ENCODE assay signal across 9 mouse cellular contexts in genomic region chr2:119802767-119803617, GRCm38 (mm10). TPM values are rescaled to one million over a fixed set of nuclear protein-coding genes. Genes with fewer than 3 reads are reported as not detected.
DNase-seq lines count a peak whose midpoint lies in the region; ATAC-seq and TF ChIP-seq lines count a peak whose summit lies in the region.
"Had no signal": no experiment of that assay in that cellular context is flagged by ENCODE, and none has a peak within 500 bp of the region (broad histone marks: within the 10 kb centered on the region; RNA-seq: fewer than 3 reads in every experiment).

No protein-coding gene starts in this region.

- no peak for TF ChIP-seq CTCF in lung, embryonic 14.5 days (IDR thresholded peaks at IDR 0.05; ENCODE audit: low read depth)

- H3K4me1 ChIP-seq in lung, embryonic 14.5 days (ENCODE audit: insufficient read depth) = 0 out of 2 replicates have a peak, but pooled peaks cover 8% of the 10 kb centered on the region
- peaks cover 43% of the 10 kb centered on the region for H3K4me1 ChIP-seq in forebrain, embryonic 14.5 days (ENCODE audit: control insufficient read depth, insufficient read depth, low read length)
- H3K4me1 ChIP-seq in midbrain, embryonic 15.5 days = peaks cover 45% of the 10 kb centered on the region

- no peak overlapping the region for H3K4me3 ChIP-seq in lung, embryonic 14.5 days (ENCODE audit: low read depth, low read length)
- no peak overlapping the region for H3K4me3 ChIP-seq in forebrain, embryonic 14.5 days (ENCODE audit: low read depth, low read length)
- no peak overlapping the region for H3K4me3 ChIP-seq in midbrain, embryonic 15.5 days
- H3K4me3 ChIP-seq: erythroblast, embryonic 14.5 days had no signal

- ATAC-seq in lung, embryonic 14.5 days (ENCODE audit: insufficient read depth) = peak; percentile 12; the same call in 1 of the 2 replicates
- ATAC-seq in forebrain, embryonic 14.5 days = peak; percentile 70
- 0 out of 2 replicates have a peak, but pooled peaks have one; percentile 22 for ATAC-seq in midbrain, embryonic 15.5 days (replicated peaks)
- no peak for ATAC-seq in megakaryocyte-erythroid progenitor cell, adult 5-6 weeks (replicated peaks; ENCODE audit: low FRiP score, low TSS enrichment, poor library complexity, severe bottlenecking)
- ATAC-seq in monocyte, adult 5-6 weeks (replicated peaks; ENCODE audit: insufficient number of reproducible peaks, low FRiP score, low TSS enrichment, poor library complexity, severe bottlenecking) = no peak

- 62% methylated on average over 10 of the region's 10 CpGs for WGBS in lung, embryonic 14.5 days
- WGBS in forebrain, embryonic 14.5 days = 6% methylated on average over 10 of the region's 10 CpGs
- 22% methylated on average over 10 of the region's 10 CpGs for WGBS in midbrain, embryonic 15.5 days

- no peak overlapping the region for H3K9ac ChIP-seq in lung, embryonic 14.5 days
- peak overlapping the region; percentile 21; the same call in 1 of the 2 replicates for H3K9ac ChIP-seq in forebrain, embryonic 14.5 days (ENCODE audit: low read length)
- no peak overlapping the region for H3K9ac ChIP-seq in midbrain, embryonic 15.5 days

- DNase-seq in cerebellum, adult 9-11 months = peak; percentile 53
- DNase-seq in cerebellum, postnatal 4 days (ENCODE audit: low spot score in 2 of 2) = no peak
- peak; percentile 44 for DNase-seq in lung, embryonic 14.5 days
- DNase-seq in lung, postnatal 14 days = no peak
- peak; percentile 84 for DNase-seq in forebrain, embryonic 14.5 days (ENCODE audit: low spot score)

- H3K9me3 ChIP-seq in lung, embryonic 14.5 days (ENCODE audit: low read depth, low read length) = no peaks in the 10 kb centered on the region
- H3K9me3 ChIP-seq in forebrain, embryonic 14.5 days (replicated peaks; ENCODE audit: control insufficient read depth, low read length) = no peaks in the 10 kb centered on the region
- no peaks in the 10 kb centered on the region for H3K9me3 ChIP-seq in midbrain, embryonic 15.5 days

- H3K36me3 ChIP-seq in lung, embryonic 14.5 days (ENCODE audit: insufficient read depth) = peaks cover 27% of the 10 kb centered on the region
- H3K36me3 ChIP-seq in forebrain, embryonic 14.5 days (ENCODE audit: control insufficient read depth, insufficient read depth, low read length) = 0 out of 2 replicates have a peak, but pooled peaks cover 14% of the 10 kb centered on the region
- H3K36me3 ChIP-seq in midbrain, embryonic 15.5 days (replicated peaks) = no peaks in the 10 kb centered on the region

- H3K27ac ChIP-seq in lung, embryonic 14.5 days (ENCODE audit: low read depth) = peak overlapping the region; percentile 33; the same call in 1 of the 2 replicates
- H3K27ac ChIP-seq in forebrain, embryonic 14.5 days (ENCODE audit: low read depth, low read length) = peak overlapping the region; percentile 55
- no peak overlapping the region for H3K27ac ChIP-seq in midbrain, embryonic 15.5 days

- no peaks in the 10 kb centered on the region for H3K27me3 ChIP-seq in lung, embryonic 14.5 days (ENCODE audit: insufficient read depth, low read length)
- H3K27me3 ChIP-seq in forebrain, embryonic 14.5 days (replicated peaks; ENCODE audit: control insufficient read depth, insufficient read depth, low read length) = no peaks in the 10 kb centered on the region
- H3K27me3 ChIP-seq in midbrain, embryonic 15.5 days (replicated peaks) = peaks cover 10% of the 10 kb centered on the region

- 0 out of 2 replicates have a peak overlapping the region, but pooled peaks have one; percentile 8 for H3K4me2 ChIP-seq in lung, embryonic 14.5 days
- peak overlapping the region; percentile 28 for H3K4me2 ChIP-seq in forebrain, embryonic 14.5 days (ENCODE audit: low read length)
- no peak overlapping the region for H3K4me2 ChIP-seq in midbrain, embryonic 15.5 days

RNA-seq across cellular contexts. Expression of gene Tyro3, which starts 5.5 kb away (rescaled TPM):
- 19.0 and 21.9 TPM in 2 replicates for polyA plus RNA-seq in lung, embryonic 14.5 days (2014; fragmentation: Nextera tagmentation; extraction: Ambion mirVana)
- polyA plus RNA-seq in forebrain, embryonic 14.5 days (2014; fragmentation: Nextera tagmentation; extraction: Ambion mirVana) = 14.3 TPM in 2 replicates
- polyA plus RNA-seq in midbrain, embryonic 15.5 days (2015; fragmentation: Nextera tagmentation; extraction: Ambion mirVana) = 20.3 and 22.2 TPM in 2 replicates
- 0.45 TPM in 1 of 2 replicates, not detected in the other for total RNA-seq in megakaryocyte-erythroid progenitor cell, adult 5-6 weeks (2014; fragmentation: Nextera tagmentation)
- not detected in 2 replicates for total RNA-seq in megakaryocyte-erythroid progenitor cell, adult 5-6 weeks (2017)
- total RNA-seq in monocyte, adult 5-6 weeks (2017) = 0.67 to 1.9 TPM in 2 of 3 replicates, not detected in the other
- polyA plus RNA-seq: erythroblast, embryonic 14.5 days had no signal

RNA-seq across cellular contexts. Expression of gene Rpap1, which starts 15.7 kb away (rescaled TPM):
- polyA plus RNA-seq in lung, embryonic 14.5 days (2014; fragmentation: Nextera tagmentation; extraction: Ambion mirVana) = 30.7 and 34.2 TPM in 2 replicates
- 12.8 and 16.0 TPM in 2 replicates for polyA plus RNA-seq in forebrain, embryonic 14.5 days (2014; fragmentation: Nextera tagmentation; extraction: Ambion mirVana)
- 21.3 and 21.6 TPM in 2 replicates for polyA plus RNA-seq in midbrain, embryonic 15.5 days (2015; fragmentation: Nextera tagmentation; extraction: Ambion mirVana)
- 22.5 and 24.4 TPM in 2 replicates for total RNA-seq in megakaryocyte-erythroid progenitor cell, adult 5-6 weeks (2014; fragmentation: Nextera tagmentation)
- 5.0 and 9.1 TPM in 2 replicates for total RNA-seq in megakaryocyte-erythroid progenitor cell, adult 5-6 weeks (2017)
- 5.3 to 13.1 TPM (median 8.3 TPM) in 3 replicates for total RNA-seq in monocyte, adult 5-6 weeks (2017)

RNA-seq across cellular contexts. Expression of gene Ltk, which starts 42.8 kb away (rescaled TPM):
- polyA plus RNA-seq in lung, embryonic 14.5 days (2014; fragmentation: Nextera tagmentation; extraction: Ambion mirVana) = 0.66 and 0.83 TPM in 2 replicates
- polyA plus RNA-seq in forebrain, embryonic 14.5 days (2014; fragmentation: Nextera tagmentation; extraction: Ambion mirVana) = 0.29 and 0.37 TPM in 2 replicates
- polyA plus RNA-seq in midbrain, embryonic 15.5 days (2015; fragmentation: Nextera tagmentation; extraction: Ambion mirVana) = 2.2 and 3.5 TPM in 2 replicates
- not detected in 2 replicates for total RNA-seq in megakaryocyte-erythroid progenitor cell, adult 5-6 weeks (2014; fragmentation: Nextera tagmentation)
- total RNA-seq in megakaryocyte-erythroid progenitor cell, adult 5-6 weeks (2017) = not detected in 2 replicates
- 0.21 to 0.87 TPM in 2 of 3 replicates, not detected in the other for total RNA-seq in monocyte, adult 5-6 weeks (2017)
- polyA plus RNA-seq: erythroblast, embryonic 14.5 days had no signal

Comparison
In these comparisons a context has a peak if more than half of its experiments do, and no peak if none do; other contexts are left out.
1. DNase-seq: peak in cerebellum, adult 9-11 months (single experiment), lung, embryonic 14.5 days (single experiment) and forebrain, embryonic 14.5 days (single experiment); none in cerebellum, postnatal 4 days (0 of 2) and lung, postnatal 14 days (single experiment).
2. ATAC-seq: peak in lung, embryonic 14.5 days (single experiment), forebrain, embryonic 14.5 days (single experiment) and midbrain, embryonic 15.5 days (single experiment); none in megakaryocyte-erythroid progenitor cell, adult 5-6 weeks (single experiment) and monocyte, adult 5-6 weeks (single experiment).